Mouse (Mus musculus) hindbrain, embryonic 16.5 days (tissue): ENCODE measurements around the gene Hsf5. TPM values are rescaled to one million over a fixed set of nuclear protein-coding genes. Genes with fewer than 3 reads are reported as not detected.
A peak's percentile ranks its signal among the peaks of the same experiment; 100 is the strongest.

Experiments used
- ATAC-seq: fragments of 200-750 bp; cut with Nextera tagmentation; 2 replicates; pipeline ENCODE4 v1.8.0; 2017; ENCODE audit warnings: moderate TSS enrichment, moderate library complexity
- H3K27ac ChIP-seq: fragments of 300-500 bp; sonication (generic); 2 replicates; pipeline ENCODE4 v1.5.1; 2014; ENCODE audit warnings: low read depth, mild to moderate bottlenecking, control low read depth, low read length, moderate library complexity
- H3K27me3 ChIP-seq: fragments of 300-500 bp; sonication (generic); replicated peaks from 2 replicates; pipeline ENCODE4 v1.6.1; 2014; ENCODE audit warnings: low read length; ENCODE audit not compliant: control insufficient read depth, insufficient read depth
- H3K36me3 ChIP-seq: fragments of 300-500 bp; sonication (generic); 2 replicates; pipeline ENCODE4 v1.6.1; 2014; ENCODE audit warnings: mild to moderate bottlenecking, low read length, moderate library complexity, mixed read lengths; ENCODE audit not compliant: control insufficient read depth, insufficient read depth
- H3K4me1 ChIP-seq: fragments of 300-500 bp; sonication (generic); 2 replicates; pipeline ENCODE4 v1.6.1; 2014; ENCODE audit warnings: low read depth, low read length; ENCODE audit not compliant: control insufficient read depth, insufficient read depth
- H3K4me2 ChIP-seq: fragments of 300-500 bp; sonication (generic); 2 replicates; pipeline ENCODE4 v1.6.1; 2014; ENCODE audit warnings: mild to moderate bottlenecking, low read length, control low read depth, moderate library complexity
- H3K4me3 ChIP-seq: fragments of 300-500 bp; sonication (generic); 2 replicates; pipeline ENCODE4 v1.5.1; 2014; ENCODE audit warnings: mild to moderate bottlenecking, low read length, control low read depth, moderate library complexity
- H3K9ac ChIP-seq: fragments of 300-500 bp; sonication (generic); 2 replicates; pipeline ENCODE4 v1.6.1; 2014; ENCODE audit warnings: low read depth, mild to moderate bottlenecking, control low read depth, low read length, moderate library complexity
- H3K9me3 ChIP-seq: fragments of 300-500 bp; sonication (generic); 2 replicates; pipeline ENCODE4 v1.6.1; 2014; ENCODE audit warnings: mild to moderate bottlenecking, low read length, moderate library complexity; ENCODE audit not compliant: control insufficient read depth
- WGBS: fragments of 180-500 bp; shearing (Covaris S2); extraction: QIAGEN DNeasy Blood & Tissue Kit; methylation state at CpG from one replicate; pipeline ENCODE4 v1.1.7; 2014; 5-methylcytosine and 5-hydroxymethylcytosine counted together
- polyA plus RNA-seq: library from polyadenylated mRNA; unstranded; fragments of >200 nt; fragmentation: Nextera tagmentation; extraction: Ambion mirVana; gene quantifications from 2 replicates; pipeline ENCODE4 v1.2.1, GENCODE M21; 2015

Gene Hsf5
- polyA plus RNA-seq, 1 experiment from 2014 or later: 0.45 TPM

GRCm38 (mm10) chr11:87589605-87590004, 27.4 kb upstream of the Hsf5 start:
- Histone ChIP-seq H3K9ac (no peak overlapping the region), H3K36me3 (0 out of 2 replicates have a peak, but pooled peaks cover 2% of the 10 kb centered on the region), H3K4me2 (no peak overlapping the region), H3K27ac (no peak overlapping the region), H3K9me3 (no peaks in the 10 kb centered on the region), H3K4me1 (peaks cover 26% of the 10 kb centered on the region), H3K4me3 (no peak overlapping the region), H3K27me3 (no peaks in the 10 kb centered on the region)
- WGBS: 93% methylated on average over 8 of the region's 8 CpGs
- no peak for ATAC-seq

- no peak for ATAC-seq
- Histone ChIP-seq H3K36me3 (0 out of 2 replicates have a peak, but pooled peaks cover 2% of the 10 kb centered on the region), H3K4me3 (peak overlapping the region; percentile 70), H3K9me3 (no peaks in the 10 kb centered on the region), H3K9ac (peak overlapping the region; percentile 82), H3K4me1 (peaks cover 31% of the 10 kb centered on the region), H3K4me2 (peak overlapping the region; percentile 91), H3K27ac (peak overlapping the region; percentile 92), H3K27me3 (no peaks in the 10 kb centered on the region)
- 2% methylated on average over 25 of the region's 25 CpGs for WGBS
Observed at GRCm38 (mm10) chr11:87590841-87591525, 26.0 kb upstream of the Hsf5 start.

- H3K27me3 ChIP-seq: no peaks in the 10 kb centered on the region
- H3K9me3 ChIP-seq: no peaks in the 10 kb centered on the region
- peaks cover 38% of the 10 kb centered on the region for H3K4me1 ChIP-seq
- ATAC-seq: peak; percentile 98
- H3K9ac ChIP-seq: peak within 1 kb of the TSS; percentile 82
- peak within 1 kb of the TSS; percentile 96 for H3K4me2 ChIP-seq
- H3K4me3 ChIP-seq: peak within 1 kb of the TSS; percentile 70
- under 1% methylated on average over 61 of the region's 61 CpGs for WGBS
- H3K36me3 ChIP-seq: 0 out of 2 replicates have a peak, but pooled peaks cover 2% of the 10 kb centered on the region
- peak within 1 kb of the TSS; percentile 92 for H3K27ac ChIP-seq
Observed at GRCm38 (mm10) chr11:87591526-87592353, 25.2 kb upstream of the Hsf5 start, which contains the start of gene Mtmr4. Gene Mtmr4 (plus strand): TSS chr11:87592162.

- peak overlapping the region; percentile 70 for H3K4me3 ChIP-seq
- H3K9me3 ChIP-seq: no peaks in the 10 kb centered on the region
- under 1% methylated on average over 15 of the region's 15 CpGs for WGBS
- H3K36me3 ChIP-seq: peaks cover 4% of the 10 kb centered on the region; the same call in 1 of the 2 replicates
- peaks cover 44% of the 10 kb centered on the region for H3K4me1 ChIP-seq
- H3K27me3 ChIP-seq: no peaks in the 10 kb centered on the region
- H3K9ac ChIP-seq: peak overlapping the region; percentile 82
- H3K27ac ChIP-seq: peak overlapping the region; percentile 83
- H3K4me2 ChIP-seq: peak overlapping the region; percentile 96
- no peak for ATAC-seq
Observed at GRCm38 (mm10) chr11:87592354-87592695, 24.6 kb upstream of the Hsf5 start.

- Histone ChIP-seq H3K9me3 (no peaks in the 10 kb centered on the region), H3K36me3 (peaks cover 10% of the 10 kb centered on the region), H3K4me2 (peak overlapping the region; percentile 96), H3K4me3 (peak overlapping the region; percentile 70), H3K27ac (peak overlapping the region; percentile 83), H3K27me3 (no peaks in the 10 kb centered on the region), H3K9ac (peak overlapping the region; percentile 82), H3K4me1 (peaks cover 45% of the 10 kb centered on the region)
- no peak for ATAC-seq
- WGBS: 27% methylated on average over 13 of the region's 13 CpGs
Observed at GRCm38 (mm10) chr11:87592713-87593598, 24.0 kb upstream of the Hsf5 start.

GRCm38 (mm10) chr11:87595327-87595841, 21.6 kb upstream of the Hsf5 start:
- peak overlapping the region; percentile 90 for H3K9ac ChIP-seq
- H3K36me3 ChIP-seq: peaks cover 33% of the 10 kb centered on the region
- peak; percentile 66 for ATAC-seq
- peak overlapping the region; percentile 84 for H3K27ac ChIP-seq
- 2% methylated on average over 22 of the region's 37 CpGs for WGBS
- H3K9me3 ChIP-seq: no peaks in the 10 kb centered on the region
- H3K27me3 ChIP-seq: no peaks in the 10 kb centered on the region
- H3K4me3 ChIP-seq: peak overlapping the region; percentile 76
- H3K4me1 ChIP-seq: peaks cover 38% of the 10 kb centered on the region
- H3K4me2 ChIP-seq: peak overlapping the region; percentile 88

GRCm38 (mm10) chr11:87595976-87596375, 21.0 kb upstream of the Hsf5 start:
- Histone ChIP-seq H3K4me3 (peak overlapping the region; percentile 76), H3K27ac (peak overlapping the region; percentile 84), H3K27me3 (no peaks in the 10 kb centered on the region), H3K36me3 (peaks cover 39% of the 10 kb centered on the region), H3K4me2 (peak overlapping the region; percentile 88), H3K4me1 (peaks cover 33% of the 10 kb centered on the region), H3K9ac (peak overlapping the region; percentile 90), H3K9me3 (no peaks in the 10 kb centered on the region)
- 4% methylated on average over 7 of the region's 7 CpGs for WGBS
- ATAC-seq: no peak

- peak overlapping the region; percentile 90 for H3K9ac ChIP-seq
- no peaks in the 10 kb centered on the region for H3K9me3 ChIP-seq
- H3K36me3 ChIP-seq: peaks cover 44% of the 10 kb centered on the region
- WGBS: 17% methylated on average over 2 of the region's 2 CpGs
- H3K4me1 ChIP-seq: peaks cover 33% of the 10 kb centered on the region
- no peaks in the 10 kb centered on the region for H3K27me3 ChIP-seq
- H3K4me3 ChIP-seq: peak overlapping the region; percentile 76
- peak overlapping the region; percentile 84 for H3K27ac ChIP-seq
- no peak for ATAC-seq
- H3K4me2 ChIP-seq: peak overlapping the region; percentile 88
Observed at GRCm38 (mm10) chr11:87596492-87596891, 20.5 kb upstream of the Hsf5 start.
